Mouse (Mus musculus) liver, adult 2 months (tissue): ENCODE measurements around the gene Pdlim3.
"Not testable (repeated sequence)": the region's sequence is repeated elsewhere in the genome, so short reads cannot be mapped to it uniquely, and the experiment has no call there.

Source experiments
- CTCF ChIP-seq: fragments of 200-500 bp; IDR thresholded peaks from 2 replicates; pipeline ENCODE4 v1.5.1; 2011; ENCODE audit warnings: low read depth, low read length, control low read depth
- POLR2A ChIP-seq: fragments of 200-500 bp; IDR thresholded peaks from 2 replicates; pipeline ENCODE4 v1.6.1; 2011; ENCODE audit warnings: low read length, control low read depth; ENCODE audit not compliant: insufficient read depth; ENCODE audit errors: extremely low read depth

DNA sequence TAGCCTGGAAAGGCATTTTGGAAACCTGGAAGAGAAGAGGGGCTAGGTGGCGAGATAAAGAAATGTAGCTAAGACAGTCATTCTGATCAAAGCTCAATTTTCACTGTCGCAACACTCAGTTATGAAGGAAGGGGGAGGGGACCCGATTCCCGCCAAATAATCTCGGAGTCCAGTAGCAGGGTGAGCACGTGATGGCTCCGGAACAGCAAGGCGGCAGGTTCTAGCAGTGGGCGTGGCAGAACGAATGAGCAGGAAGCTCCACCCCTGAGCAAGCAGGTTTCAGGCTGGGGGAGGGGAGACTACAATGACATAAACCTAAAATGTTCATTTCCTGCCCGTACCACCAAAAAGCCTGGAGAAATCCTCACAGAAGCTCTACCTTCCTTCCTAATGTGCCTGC is 13.7 kb upstream of the Pdlim3 start:
- TF ChIP-seq POLR2A, CTCF: not testable (repeated sequence)
